Mouse (Mus musculus) heart, embryonic 10.5 days (tissue): ENCODE data around the gene Kctd5. TPM values are rescaled to one million over a fixed set of nuclear protein-coding genes. Genes with fewer than 3 reads are reported as not detected.

Source experiments
- DNase-seq: peaks from one replicate; pipeline ENCODE4 v3.0.0-alpha.2; 2017; ENCODE audit warnings: low spot score
- H3K27ac ChIP-seq: fragments of 300-500 bp; sonication (generic); 2 replicates; pipeline ENCODE4 v1.5.1; 2016; ENCODE audit warnings: mild to moderate bottlenecking
- H3K27me3 ChIP-seq: fragments of 300-500 bp; sonication (generic); 2 replicates; pipeline ENCODE4 v1.6.1; 2016; ENCODE audit warnings: mild to moderate bottlenecking; ENCODE audit not compliant: poor library complexity, insufficient read depth, severe bottlenecking
- H3K36me3 ChIP-seq: fragments of 300-500 bp; sonication (generic); 2 replicates; pipeline ENCODE4 v1.6.1; 2016; ENCODE audit warnings: mild to moderate bottlenecking, moderate library complexity
- H3K4me1 ChIP-seq: fragments of 300-500 bp; sonication (generic); 2 replicates; pipeline ENCODE4 v1.6.1; 2016; ENCODE audit warnings: mild to moderate bottlenecking
- H3K4me3 ChIP-seq: fragments of 300-500 bp; sonication (generic); 2 replicates; pipeline ENCODE4 v1.5.1; 2016; ENCODE audit warnings: mild to moderate bottlenecking, moderate library complexity
- H3K9me3 ChIP-seq: fragments of 300-500 bp; sonication (generic); 2 replicates; pipeline ENCODE4 v1.6.1; 2016; ENCODE audit warnings: mild to moderate bottlenecking, moderate library complexity
- WGBS: fragments of 180-500 bp; shearing (Covaris S2); methylation state at CpG from one replicate; pipeline ENCODE4 v1.1.7; 2016; 5-methylcytosine and 5-hydroxymethylcytosine counted together
- polyA plus RNA-seq: library from polyadenylated mRNA; unstranded; fragments of >200 nt; fragmentation: Nextera tagmentation; extraction: Ambion mirVana; gene quantifications from 2 replicates; pipeline ENCODE4 v1.2.1, GENCODE M21; 2016

The Kctd5 gene
- polyA plus RNA-seq, 1 experiment from 2014 or later = 71.8 TPM

DNA sequence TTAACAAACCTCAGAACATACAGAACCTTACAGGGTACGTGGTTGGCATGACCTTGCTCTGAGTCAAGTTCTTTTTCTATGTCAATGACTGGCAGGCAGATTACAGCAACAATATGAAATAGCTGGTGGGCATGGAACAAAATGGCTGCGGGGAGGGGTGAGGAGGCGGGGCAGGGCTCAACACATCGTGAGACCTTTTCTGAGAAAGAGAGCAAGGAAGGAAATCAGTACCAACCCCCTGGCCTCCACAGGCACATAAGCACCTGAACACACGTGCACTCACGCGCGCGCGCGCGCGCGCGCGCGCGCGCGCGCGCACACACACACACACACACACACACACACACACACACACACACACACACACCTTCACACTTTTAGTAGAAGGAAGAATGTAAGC lies 42.7 kb downstream of the Kctd5 start:
- H3K36me3 ChIP-seq = no peaks in the 10 kb centered on the region
- DNase-seq = no peak
- H3K27ac ChIP-seq = no peak overlapping the region
- peaks cover 6% of the 10 kb centered on the region; the same call in 1 of the 2 replicates for H3K4me1 ChIP-seq
- 67% methylated on average over 9 of the region's 22 CpGs for WGBS
- H3K9me3 ChIP-seq = no peaks in the 10 kb centered on the region
- no peak overlapping the region for H3K4me3 ChIP-seq
- no peaks in the 10 kb centered on the region for H3K27me3 ChIP-seq

DNA sequence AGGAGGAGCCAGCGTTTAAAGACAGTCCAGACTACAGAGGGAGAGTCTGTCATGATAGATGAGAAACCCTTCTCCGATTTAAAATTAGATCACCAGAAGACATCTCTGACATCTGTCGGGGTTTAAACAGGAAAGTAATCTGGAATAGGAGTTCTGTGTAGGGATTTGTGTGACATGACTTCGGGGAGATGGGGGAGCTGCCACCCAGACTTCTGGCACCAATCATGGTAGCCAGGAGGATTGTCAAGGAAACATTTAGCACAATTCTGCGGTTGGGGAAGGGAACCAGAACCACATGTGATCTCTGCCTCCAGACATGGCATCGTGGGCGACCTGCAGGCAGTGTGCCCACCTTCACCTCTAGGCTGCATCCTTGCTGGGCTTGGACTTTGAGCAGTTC lies 43.8 kb downstream of the Kctd5 start:
- 78% methylated on average over 7 of the region's 7 CpGs for WGBS
- no peak for DNase-seq

DNA sequence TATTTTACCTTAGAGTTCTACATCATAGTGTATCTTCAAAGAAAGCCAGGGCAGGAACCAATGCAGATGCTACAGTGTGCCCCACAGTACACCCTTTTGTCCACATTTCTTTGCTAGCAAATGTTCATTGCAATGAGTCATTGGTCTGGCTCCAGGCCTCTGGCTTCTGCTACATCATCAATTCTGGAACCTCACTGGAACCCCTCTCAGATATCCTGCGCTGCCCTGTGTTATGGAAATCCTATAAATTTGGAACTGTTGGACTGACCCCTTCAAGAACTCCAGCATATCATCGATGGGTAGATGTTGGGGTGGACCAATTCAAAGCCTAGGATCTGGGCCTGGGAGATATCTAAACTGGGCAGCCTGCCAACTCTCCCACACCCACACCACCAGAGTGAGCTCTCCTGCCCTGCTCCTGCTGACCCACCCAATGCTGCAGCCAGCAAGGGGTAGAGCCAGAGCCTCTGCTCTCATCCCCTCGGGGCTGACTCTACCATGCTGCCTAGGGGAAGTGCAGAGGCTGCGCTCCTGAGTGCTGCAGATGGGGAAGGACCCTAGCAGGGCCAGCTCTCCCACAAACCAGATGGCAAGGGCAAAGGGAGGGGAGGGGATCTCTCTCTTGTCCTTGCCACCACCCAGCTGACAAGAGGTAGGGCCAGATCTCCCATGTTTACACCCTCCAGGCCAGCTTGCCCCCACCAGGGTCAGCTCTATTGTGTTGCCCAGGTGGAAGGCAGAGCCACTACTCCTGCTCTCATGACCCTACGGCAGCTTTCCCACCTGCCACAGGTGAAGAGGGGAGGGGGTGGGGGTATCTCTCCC lies 51.7 kb downstream of the Kctd5 start:
- H3K9me3 ChIP-seq = no peaks in the 10 kb centered on the region
- peak overlapping the region; percentile 67; the same call in 1 of the 2 replicates for H3K27ac ChIP-seq
- WGBS = 68% methylated on average over 5 of the region's 5 CpGs

More for the DNA sequence above, 43.8 kb downstream of the Kctd5 start:
- H3K27ac ChIP-seq = no peak overlapping the region
- H3K9me3 ChIP-seq = no peaks in the 10 kb centered on the region
- H3K4me3 ChIP-seq = no peak overlapping the region
- no peaks in the 10 kb centered on the region for H3K27me3 ChIP-seq
- no peaks in the 10 kb centered on the region for H3K36me3 ChIP-seq
- H3K4me1 ChIP-seq = no peaks in the 10 kb centered on the region

DNA sequence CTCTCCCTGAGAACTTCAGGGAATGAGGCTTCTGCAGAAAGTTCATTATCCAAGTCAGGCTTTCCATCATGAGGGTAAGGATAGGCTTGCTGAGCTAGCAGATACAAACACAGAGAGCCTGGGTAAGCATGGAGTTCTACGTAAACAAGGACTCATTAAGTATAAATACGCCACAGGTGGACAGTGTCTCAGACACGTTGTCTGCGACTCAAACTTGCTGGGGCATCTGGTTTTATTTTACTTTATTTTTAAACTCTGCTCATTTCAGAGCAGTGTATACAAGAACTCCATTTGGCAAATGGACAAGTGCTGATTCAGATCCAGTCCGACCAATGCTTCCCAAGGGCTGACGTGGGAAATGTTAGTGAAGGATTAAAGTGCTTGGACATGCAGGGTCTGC lies 52.6 kb downstream of the Kctd5 start:
- peaks cover 8% of the 10 kb centered on the region for H3K4me1 ChIP-seq
- no peak for DNase-seq
- no peak overlapping the region for H3K4me3 ChIP-seq
- no peaks in the 10 kb centered on the region for H3K36me3 ChIP-seq
- no peak overlapping the region for H3K27ac ChIP-seq
- H3K9me3 ChIP-seq = no peaks in the 10 kb centered on the region
- 77% methylated on average over 6 of the region's 6 CpGs for WGBS
- no peaks in the 10 kb centered on the region; the same call in 1 of the 2 replicates for H3K27me3 ChIP-seq

More for the DNA sequence above, 51.7 kb downstream of the Kctd5 start:
- DNase-seq = no peak
- Histone ChIP-seq H3K4me1 (peaks cover 8% of the 10 kb centered on the region), H3K4me3 (no peak overlapping the region), H3K36me3 (no peaks in the 10 kb centered on the region), H3K27me3 (no peaks in the 10 kb centered on the region; the same call in 1 of the 2 replicates)

DNA sequence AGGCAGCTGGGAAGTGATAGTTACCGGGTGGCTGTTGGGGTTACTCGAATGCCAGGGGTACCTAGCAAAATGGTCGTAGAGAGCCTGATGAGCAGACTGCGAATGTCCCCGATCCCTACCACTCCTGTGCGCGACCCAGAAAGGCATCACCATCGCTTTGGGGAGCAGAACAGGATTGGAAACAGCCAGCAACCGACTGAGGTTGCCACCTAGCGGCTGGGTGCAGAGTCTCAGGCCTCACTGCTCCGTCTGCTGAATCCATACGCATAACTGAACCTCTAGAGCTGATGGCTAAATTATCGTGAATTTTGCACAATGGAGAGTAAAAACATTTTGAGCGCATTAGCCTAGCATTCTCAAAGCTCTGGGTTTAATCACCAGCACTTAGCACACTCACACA lies 57.6 kb downstream of the Kctd5 start:
- no peaks in the 10 kb centered on the region for H3K4me1 ChIP-seq
- no peak for DNase-seq
- H3K27ac ChIP-seq = no peak overlapping the region
- no peaks in the 10 kb centered on the region for H3K36me3 ChIP-seq
- no peaks in the 10 kb centered on the region for H3K27me3 ChIP-seq
- no peak overlapping the region for H3K4me3 ChIP-seq
- no peaks in the 10 kb centered on the region for H3K9me3 ChIP-seq
- WGBS = 24% methylated on average over 14 of the region's 14 CpGs

DNA sequence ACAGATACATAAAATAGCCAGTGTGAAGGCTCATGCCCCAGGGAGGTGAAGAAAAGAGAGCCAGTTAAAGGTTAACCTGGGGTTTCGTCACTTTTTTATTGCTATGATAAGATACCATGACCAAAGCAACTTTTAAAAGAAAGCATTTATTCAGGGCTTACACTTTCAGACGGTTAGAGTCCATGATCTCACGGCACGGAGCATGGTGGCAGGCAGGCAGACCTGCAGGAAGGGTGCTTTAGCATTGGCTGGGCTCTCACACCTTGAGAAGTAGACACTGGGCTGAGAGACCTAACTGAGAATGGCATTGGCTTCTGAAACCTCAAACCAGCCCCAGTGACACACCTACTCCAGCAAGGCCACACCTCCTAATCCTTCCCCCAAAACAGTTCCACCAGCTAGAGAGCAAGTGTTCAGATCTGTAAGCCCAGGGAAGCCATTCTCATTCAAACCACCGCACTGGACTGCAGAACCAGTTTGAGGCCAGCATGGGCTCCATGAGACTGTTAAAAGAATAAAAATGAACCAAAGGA lies 58.8 kb downstream of the Kctd5 start:
- Histone ChIP-seq H3K36me3 (no peaks in the 10 kb centered on the region), H3K27ac (no peak overlapping the region), H3K27me3 (no peaks in the 10 kb centered on the region; the same call in 1 of the 2 replicates), H3K4me1 (no peaks in the 10 kb centered on the region), H3K4me3 (no peak overlapping the region), H3K9me3 (no peaks in the 10 kb centered on the region)
- DNase-seq = no peak
- 82% methylated on average over 5 of the region's 5 CpGs for WGBS

DNA sequence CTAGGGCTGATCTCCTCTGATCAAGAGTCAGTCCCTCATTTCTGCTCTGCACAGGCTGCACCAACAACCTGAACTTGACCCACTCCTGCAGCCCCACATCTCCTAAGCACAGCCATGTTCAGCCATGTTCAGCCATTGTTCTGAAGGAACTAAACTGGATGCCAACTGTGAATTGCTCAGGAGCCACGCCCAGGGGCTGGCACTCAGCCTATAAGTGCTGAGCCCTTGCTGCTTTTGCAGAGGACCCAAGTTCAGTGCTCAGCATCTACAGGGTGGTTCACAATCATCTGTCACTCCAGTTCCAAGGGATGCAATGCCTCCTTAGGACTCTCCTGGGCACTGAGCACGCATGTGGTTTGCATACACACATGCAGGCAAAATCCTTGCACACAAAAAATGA lies 60.4 kb downstream of the Kctd5 start:
- H3K4me1 ChIP-seq = no peaks in the 10 kb centered on the region
- peaks cover 6% of the 10 kb centered on the region; the same call in 1 of the 2 replicates for H3K27me3 ChIP-seq
- H3K36me3 ChIP-seq = no peaks in the 10 kb centered on the region
- no peak for DNase-seq
- WGBS = 80% methylated on average over 2 of the region's 2 CpGs
- no peaks in the 10 kb centered on the region for H3K9me3 ChIP-seq
- H3K4me3 ChIP-seq = no peak overlapping the region
- no peak overlapping the region for H3K27ac ChIP-seq

DNA sequence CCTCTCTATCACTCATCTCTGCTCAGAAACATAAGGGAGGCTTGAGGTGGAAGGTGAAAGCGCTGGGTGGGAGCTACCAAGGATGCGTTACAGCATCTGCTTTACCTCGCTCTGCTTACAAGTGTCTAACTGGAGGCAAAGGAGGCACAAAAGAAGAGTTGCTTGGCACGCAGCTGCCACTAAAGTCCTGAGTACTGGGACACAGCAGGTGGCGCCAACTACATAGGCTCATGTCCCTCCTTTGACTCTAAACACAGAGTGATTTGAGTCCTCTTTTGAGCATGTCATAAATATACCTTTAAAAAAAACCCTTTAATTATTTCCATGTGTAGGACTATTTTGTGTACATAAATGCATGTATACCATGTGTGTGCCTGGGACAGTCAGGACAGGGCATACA lies 63.7 kb downstream of the Kctd5 start:
- Histone ChIP-seq H3K27me3 (peaks cover 10% of the 10 kb centered on the region; the same call in 1 of the 2 replicates), H3K27ac (no peak overlapping the region), H3K4me1 (no peaks in the 10 kb centered on the region), H3K36me3 (no peaks in the 10 kb centered on the region), H3K4me3 (no peak overlapping the region), H3K9me3 (no peaks in the 10 kb centered on the region)
- DNase-seq = no peak
- 67% methylated on average over 5 of the region's 5 CpGs for WGBS

DNA sequence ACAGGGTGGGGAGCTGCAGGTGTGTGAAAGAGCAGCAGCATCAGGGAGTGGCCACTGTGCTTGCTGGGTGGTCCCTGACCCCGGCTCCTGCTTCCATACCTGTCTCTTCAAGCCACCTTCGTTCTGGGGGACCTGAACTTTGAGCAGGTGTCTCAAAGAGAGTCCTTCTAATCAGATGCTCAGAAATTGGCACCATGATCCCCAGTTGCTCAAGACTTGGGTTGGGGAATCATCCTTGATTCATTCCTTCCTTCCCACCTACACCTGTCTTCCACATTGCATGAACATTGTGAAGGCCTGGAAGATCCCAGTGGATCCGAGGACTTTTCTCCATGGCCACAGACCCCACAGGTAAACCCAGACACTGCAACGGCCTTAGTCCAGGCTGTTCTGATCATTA lies 65.2 kb downstream of the Kctd5 start:
- DNase-seq = no peak
- H3K36me3 ChIP-seq = no peaks in the 10 kb centered on the region
- H3K4me1 ChIP-seq = no peaks in the 10 kb centered on the region
- no peak overlapping the region for H3K4me3 ChIP-seq
- peaks cover 10% of the 10 kb centered on the region; the same call in 1 of the 2 replicates for H3K27me3 ChIP-seq
- WGBS = 70% methylated on average over 4 of the region's 4 CpGs
- H3K27ac ChIP-seq = no peak overlapping the region
- H3K9me3 ChIP-seq = no peaks in the 10 kb centered on the region

DNA sequence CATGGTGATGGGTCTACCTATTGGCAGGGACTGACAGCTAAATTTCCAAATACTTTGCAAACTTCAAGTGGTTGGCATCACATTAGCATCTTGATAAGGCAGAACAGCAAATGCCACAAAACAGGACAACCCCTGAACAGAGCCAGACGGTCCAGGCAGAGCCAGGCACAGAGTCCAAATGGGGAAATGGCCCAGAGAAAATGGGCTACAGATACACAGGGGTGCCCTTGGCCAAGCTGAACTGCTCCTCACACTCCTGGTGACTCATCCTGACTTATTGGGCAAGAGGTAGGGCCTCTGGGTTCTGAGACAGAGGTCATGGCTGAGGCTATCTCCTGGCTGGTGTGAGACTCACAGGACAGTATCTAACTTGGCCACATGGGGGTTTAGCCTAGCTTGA lies 65.9 kb downstream of the Kctd5 start:
- DNase-seq = no peak

DNA sequence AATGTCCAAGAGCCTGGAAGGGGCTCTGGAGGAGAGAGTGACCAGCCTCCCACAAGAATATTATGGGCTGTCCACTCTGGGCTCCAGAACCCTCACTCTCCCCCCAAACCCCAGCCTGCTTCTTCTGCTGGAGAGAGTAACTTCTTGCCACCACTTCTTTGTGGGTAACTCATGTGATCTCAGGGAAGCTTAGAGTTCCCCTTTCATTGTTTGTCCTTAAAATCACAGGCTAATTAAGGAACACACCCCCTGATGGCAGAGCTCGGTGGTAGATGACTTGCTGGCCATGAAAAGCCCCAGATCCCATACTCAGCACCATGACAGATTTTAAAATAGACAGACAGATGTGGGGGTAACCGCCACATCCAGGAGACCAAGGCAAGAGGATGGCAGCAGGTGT lies 66.4 kb downstream of the Kctd5 start:
- Histone ChIP-seq H3K27ac (no peak overlapping the region), H3K4me1 (no peaks in the 10 kb centered on the region), H3K4me3 (no peak overlapping the region), H3K27me3 (peaks cover 10% of the 10 kb centered on the region; the same call in 1 of the 2 replicates), H3K9me3 (no peaks in the 10 kb centered on the region), H3K36me3 (no peaks in the 10 kb centered on the region)
- 51% methylated on average over 2 of the region's 2 CpGs for WGBS
- DNase-seq = no peak

More for the DNA sequence above, 65.9 kb downstream of the Kctd5 start:
- H3K27ac ChIP-seq = no peak overlapping the region
- H3K4me3 ChIP-seq = no peak overlapping the region
- no peaks in the 10 kb centered on the region for H3K9me3 ChIP-seq
- peaks cover 10% of the 10 kb centered on the region; the same call in 1 of the 2 replicates for H3K27me3 ChIP-seq
- H3K36me3 ChIP-seq = no peaks in the 10 kb centered on the region
- 63% methylated on average over 1 of the region's 1 CpGs for WGBS
- H3K4me1 ChIP-seq = no peaks in the 10 kb centered on the region

DNA sequence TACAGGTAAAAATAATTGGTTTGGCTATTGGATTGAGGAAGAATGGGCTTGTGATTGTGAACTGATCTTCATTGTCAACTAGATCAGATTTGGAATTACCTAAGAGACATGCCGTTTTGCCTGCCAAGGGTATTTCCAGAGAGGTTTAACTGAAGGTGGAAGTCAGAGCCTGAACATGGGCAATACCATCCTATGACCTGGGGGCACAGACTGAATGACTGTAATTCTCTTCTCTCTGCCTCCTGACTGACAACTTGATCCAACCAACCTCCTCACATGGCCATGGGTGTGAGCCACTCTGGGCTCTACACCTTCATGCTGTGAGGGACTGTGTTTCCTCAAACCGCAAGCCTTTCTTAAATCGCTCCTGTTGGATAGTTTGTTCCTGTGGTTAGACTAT lies 68.2 kb downstream of the Kctd5 start:
- Histone ChIP-seq H3K9me3 (no peaks in the 10 kb centered on the region), H3K4me1 (peaks cover 5% of the 10 kb centered on the region; the same call in 1 of the 2 replicates), H3K27ac (no peak overlapping the region), H3K4me3 (no peak overlapping the region), H3K27me3 (peaks cover 10% of the 10 kb centered on the region; the same call in 1 of the 2 replicates), H3K36me3 (no peaks in the 10 kb centered on the region)
- DNase-seq = no peak
- WGBS = 89% methylated on average over 3 of the region's 3 CpGs

DNA sequence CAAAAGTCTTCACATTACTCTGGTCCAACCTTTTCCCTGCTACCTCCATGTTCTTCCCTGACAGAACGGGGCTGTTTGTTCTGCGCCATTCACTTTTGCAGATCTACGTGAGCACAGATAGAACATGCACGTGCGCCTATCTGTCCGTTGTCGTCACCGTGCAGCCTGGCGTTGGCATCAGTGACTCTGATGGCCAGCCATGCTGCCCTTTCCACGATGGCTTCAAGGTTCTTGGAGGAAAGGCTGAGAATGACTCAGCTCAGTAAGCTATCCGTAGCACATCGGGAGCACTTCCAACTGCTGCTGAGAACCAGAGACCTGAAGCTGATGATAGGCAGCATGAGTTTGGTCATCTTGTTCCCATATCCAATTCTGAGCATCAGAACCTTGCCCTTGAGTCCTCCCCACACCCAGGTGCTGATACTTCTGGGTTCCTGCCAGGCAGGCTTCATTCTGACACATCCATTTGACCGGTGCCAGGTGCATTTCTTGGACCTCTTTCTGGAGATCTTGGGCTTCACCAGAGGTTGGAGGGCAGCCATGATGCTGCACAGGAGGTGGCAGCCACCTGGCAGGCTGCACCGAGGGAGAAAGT lies 69.1 kb downstream of the Kctd5 start:
- H3K4me3 ChIP-seq = no peak overlapping the region
- DNase-seq = no peak
- no peaks in the 10 kb centered on the region for H3K9me3 ChIP-seq
- peaks cover 10% of the 10 kb centered on the region; the same call in 1 of the 2 replicates for H3K27me3 ChIP-seq
- 82% methylated on average over 14 of the region's 14 CpGs for WGBS
- H3K27ac ChIP-seq = no peak overlapping the region
- no peaks in the 10 kb centered on the region for H3K36me3 ChIP-seq
- H3K4me1 ChIP-seq = peaks cover 14% of the 10 kb centered on the region; the same call in 1 of the 2 replicates
